Comparison of ENCODE assay signal across 11 mouse cellular contexts in the genomic region with DNA sequence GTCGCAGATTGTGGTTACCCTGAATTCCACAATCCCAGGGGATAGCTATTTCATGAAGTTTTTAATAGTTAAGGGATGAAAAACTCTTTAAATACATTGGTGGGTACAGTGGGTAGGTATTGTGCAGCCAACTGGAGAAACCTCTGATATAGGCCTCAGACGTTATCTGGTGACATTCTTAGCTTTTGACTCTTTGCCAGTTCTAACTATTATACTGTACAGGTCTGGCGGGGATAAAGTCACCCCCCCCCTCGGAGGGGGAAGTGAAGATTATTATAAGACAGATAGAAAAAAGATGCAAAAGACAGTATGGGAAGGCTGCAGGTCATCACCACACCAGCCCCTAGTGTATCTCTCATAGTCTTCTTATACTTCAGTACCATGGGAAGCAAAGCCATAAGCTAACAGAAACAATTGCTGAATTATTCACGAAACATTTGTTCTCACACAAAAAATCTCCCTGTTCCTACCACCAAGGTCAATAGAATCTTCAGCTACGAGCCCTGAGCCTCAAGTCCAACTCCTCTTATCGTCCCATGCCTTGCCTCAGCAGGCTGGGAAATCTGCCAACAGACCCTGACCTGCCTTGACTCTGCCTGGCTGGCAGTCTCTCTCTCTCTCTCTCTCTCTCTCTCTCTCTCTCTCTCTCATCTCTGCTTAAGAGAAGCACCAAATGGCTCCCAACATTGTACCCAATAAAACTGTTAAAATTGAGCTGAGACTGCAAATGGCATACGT. TPM values are rescaled to one million over a fixed set of nuclear protein-coding genes. Genes with fewer than 3 reads are reported as not detected.
A peak's percentile ranks its signal among the peaks of the same experiment; 100 is the strongest.
DNase-seq lines count a peak whose midpoint lies in the region; ATAC-seq lines count a peak whose summit lies in the region.
"Had no signal": no experiment of that assay in that cellular context is flagged by ENCODE, and none has a peak within 500 bp of the region (broad histone marks: within the 10 kb centered on the region; RNA-seq: fewer than 3 reads in every experiment).

No protein-coding gene starts in this region.

- no peaks in the 10 kb centered on the region for H3K9me3 ChIP-seq in kidney, embryonic 14.5 days (ENCODE audit: control insufficient read depth, low read length)
- H3K9me3 ChIP-seq in heart, embryonic 11.5 days (replicated peaks; ENCODE audit: control insufficient read depth, low read length): no peaks in the 10 kb centered on the region
- H3K9me3 ChIP-seq: hindbrain, embryonic 10.5 days had no signal

- no peak overlapping the region for H3K4me2 ChIP-seq in kidney, embryonic 14.5 days (replicated peaks; ENCODE audit: low read depth, low read length)
- H3K4me2 ChIP-seq in heart, embryonic 11.5 days: peak overlapping the region; percentile 16

- 0 out of 2 replicates have a peak, but pooled peaks cover 2% of the 10 kb centered on the region for H3K4me1 ChIP-seq in kidney, embryonic 14.5 days (ENCODE audit: control insufficient read depth, insufficient read depth, low read length)
- H3K4me1 ChIP-seq in heart, embryonic 11.5 days (ENCODE audit: control insufficient read depth, insufficient read depth, low read length): peaks cover 8% of the 10 kb centered on the region

- no peak for ATAC-seq in kidney, embryonic 14.5 days (ENCODE audit: low FRiP score, low TSS enrichment)
- no peak for ATAC-seq in heart, embryonic 11.5 days (replicated peaks; ENCODE audit: insufficient number of reproducible peaks, low FRiP score, low TSS enrichment)

- DNase-seq in kidney, adult 11 months: peak; percentile 12
- DNase-seq in adrenal gland, adult 2 months: peak; percentile 89
- DNase-seq in kidney, postnatal 4 days: peak; percentile 30 to 43
- no peak for DNase-seq in right cerebral cortex, postnatal 10 days (ENCODE audit: low spot score in 2 of 2)
- no peak for DNase-seq in right cerebral cortex, adult 2 months (ENCODE audit: low spot score in 2 of 2)
- DNase-seq in layer of hippocampus, postnatal 36 days: no peak

- H3K9ac ChIP-seq in kidney, embryonic 14.5 days (ENCODE audit: low read depth, low read length): no peak overlapping the region
- H3K9ac ChIP-seq in heart, embryonic 11.5 days (ENCODE audit: low read depth, low read length): no peak overlapping the region

- no peak overlapping the region for H3K27ac ChIP-seq in kidney, embryonic 14.5 days (ENCODE audit: low read depth, low read length)
- peak overlapping the region; percentile 54; the same call in 1 of the 2 replicates for H3K27ac ChIP-seq in heart, embryonic 11.5 days (ENCODE audit: low read depth, low read length)

- H3K4me3 ChIP-seq in kidney, embryonic 14.5 days (ENCODE audit: low read length): no peak overlapping the region
- no peak overlapping the region for H3K4me3 ChIP-seq in heart, embryonic 11.5 days (ENCODE audit: low read depth, low read length)
- H3K4me3 ChIP-seq: hindbrain, embryonic 10.5 days had no signal

- 67% methylated on average over 8 of the region's 8 CpGs for WGBS in kidney, embryonic 14.5 days
- 49% methylated on average over 8 of the region's 8 CpGs for WGBS in heart, embryonic 11.5 days (ENCODE audit: insufficient replicate concordance)

- no peaks in the 10 kb centered on the region for H3K27me3 ChIP-seq in kidney, embryonic 14.5 days (ENCODE audit: control insufficient read depth, insufficient read depth, low read length)
- H3K27me3 ChIP-seq in heart, embryonic 11.5 days (ENCODE audit: control insufficient read depth, insufficient read depth, low read length): no peaks in the 10 kb centered on the region
- H3K27me3 ChIP-seq: CH12.LX had no signal

- no peaks in the 10 kb centered on the region for H3K36me3 ChIP-seq in kidney, embryonic 14.5 days (ENCODE audit: control insufficient read depth, insufficient read depth, low read length)
- H3K36me3 ChIP-seq in heart, embryonic 11.5 days (ENCODE audit: control insufficient read depth, insufficient read depth, low read length): no peaks in the 10 kb centered on the region
- H3K36me3 ChIP-seq: hindbrain, embryonic 10.5 days had no signal

RNA-seq across cellular contexts. Expression of a gene that starts 27.0 kb away (rescaled TPM):
- polyA plus RNA-seq in kidney, embryonic 14.5 days (2014; fragmentation: Nextera tagmentation; extraction: Ambion mirVana): 63.1 and 69.7 TPM in 2 replicates
- 100 to 1,000 TPM in 1 of 2 experiments, 10 to 100 TPM in 1; 95.8 to 109 TPM for total RNA-seq in adrenal gland, adult 2 months (2021)
- polyA plus RNA-seq in adrenal gland, adult 2 months (2012; rRNA removed): 461 and 500 TPM in 2 replicates
- polyA plus RNA-seq in heart, embryonic 11.5 days (2014; fragmentation: Nextera tagmentation; extraction: Ambion mirVana): 61.7 and 62.5 TPM in 2 replicates
- total RNA-seq in layer of hippocampus, postnatal 36 days (2021): 10 to 100 TPM; 49.5 to 50.8 TPM

RNA-seq across cellular contexts. Expression of a gene that starts 48.9 kb away (rescaled TPM):
- not detected in 2 replicates for polyA plus RNA-seq in kidney, embryonic 14.5 days (2014; fragmentation: Nextera tagmentation; extraction: Ambion mirVana)
- total RNA-seq in adrenal gland, adult 2 months (2021): not detected
- polyA plus RNA-seq in adrenal gland, adult 2 months (2012; rRNA removed): 0.01 TPM in 1 of 2 replicates, not detected in the other
- polyA plus RNA-seq in heart, embryonic 11.5 days (2014; fragmentation: Nextera tagmentation; extraction: Ambion mirVana): not detected in 2 replicates
- total RNA-seq in layer of hippocampus, postnatal 36 days (2021): not detected
- total RNA-seq: CH12.LX had no signal
- polyA plus RNA-seq: hindbrain, embryonic 10.5 days; limb, embryonic 14.5 days had no signal

Comparison
In these comparisons a context has a peak if more than half of its experiments do, and no peak if none do; other contexts are left out.
1. DNase-seq: peak in kidney, adult 11 months (single experiment), adrenal gland, adult 2 months (single experiment) and kidney, postnatal 4 days (2 of 2); none in right cerebral cortex, postnatal 10 days (0 of 2), right cerebral cortex, adult 2 months (0 of 2) and layer of hippocampus, postnatal 36 days (0 of 2).